Mouse (Mus musculus) neural tube, embryonic 10.5 days (tissue): ENCODE data around the gene Stx17.

Source experiments
- DNase-seq: peaks from one replicate; pipeline ENCODE4 v3.0.0-alpha.2; 2017; ENCODE audit warnings: low spot score; ENCODE audit errors: extremely low spot score

The Stx17 gene

DNA sequence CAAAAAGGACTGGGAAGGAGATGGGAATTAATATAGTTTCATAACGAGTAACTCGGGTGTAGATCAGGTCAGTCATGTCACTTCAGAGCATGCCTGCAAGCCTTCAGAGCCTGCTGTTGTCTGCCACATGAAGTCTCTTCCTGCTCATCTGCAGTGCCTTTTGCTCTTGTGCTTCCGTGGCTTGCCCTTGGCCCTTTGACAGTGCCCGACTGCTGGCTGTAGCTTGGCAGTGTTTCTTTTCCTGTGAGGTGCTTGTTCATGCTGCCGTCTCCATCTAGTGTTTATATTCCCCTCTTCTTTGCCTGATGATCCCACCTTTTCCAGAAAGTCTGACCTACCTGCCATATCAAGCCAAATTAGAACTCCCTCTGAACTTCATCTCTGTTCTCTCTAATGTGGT is 39.1 kb downstream of the Stx17 start:
- DNase-seq, result no peak

DNA sequence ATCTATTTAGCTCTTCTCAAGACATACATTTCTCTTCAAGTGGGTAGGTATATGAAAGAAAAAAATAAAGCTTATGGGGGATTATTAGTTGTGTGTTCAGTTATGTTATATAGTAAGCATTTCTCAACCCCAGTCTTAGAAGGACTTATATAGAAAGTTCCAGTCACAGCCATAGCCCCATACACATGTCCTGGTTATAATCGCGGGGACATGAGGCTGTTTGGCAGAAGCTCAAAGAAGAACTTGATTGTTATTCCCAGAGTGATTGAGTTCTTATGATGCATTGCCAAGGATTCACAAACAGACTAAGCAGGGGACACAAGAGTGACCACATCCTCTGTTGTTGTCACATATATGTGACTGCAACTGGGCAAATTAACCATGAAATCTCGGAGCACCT is 51.0 kb downstream of the Stx17 start:
- no peak for DNase-seq

DNA sequence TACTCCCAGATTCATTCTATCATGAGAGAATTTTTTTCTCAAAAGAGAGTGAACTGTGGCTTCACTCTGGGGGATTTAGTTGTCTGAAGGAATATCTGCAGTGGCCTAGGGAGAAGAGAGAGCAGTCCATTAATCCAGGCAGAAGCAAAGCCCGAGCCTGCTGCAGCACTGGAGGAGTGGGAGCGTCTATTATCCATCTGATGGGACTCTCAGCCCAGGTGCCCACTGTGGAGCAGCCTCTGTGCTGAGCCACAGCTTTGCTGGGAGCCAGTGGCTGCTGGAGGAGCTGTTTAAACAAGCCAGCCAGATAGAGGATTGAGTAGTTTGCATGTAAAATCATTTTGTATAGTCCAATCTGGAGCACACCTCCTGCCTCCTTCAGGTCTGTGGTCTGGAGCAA is 56.2 kb downstream of the Stx17 start:
- no peak for DNase-seq

DNA sequence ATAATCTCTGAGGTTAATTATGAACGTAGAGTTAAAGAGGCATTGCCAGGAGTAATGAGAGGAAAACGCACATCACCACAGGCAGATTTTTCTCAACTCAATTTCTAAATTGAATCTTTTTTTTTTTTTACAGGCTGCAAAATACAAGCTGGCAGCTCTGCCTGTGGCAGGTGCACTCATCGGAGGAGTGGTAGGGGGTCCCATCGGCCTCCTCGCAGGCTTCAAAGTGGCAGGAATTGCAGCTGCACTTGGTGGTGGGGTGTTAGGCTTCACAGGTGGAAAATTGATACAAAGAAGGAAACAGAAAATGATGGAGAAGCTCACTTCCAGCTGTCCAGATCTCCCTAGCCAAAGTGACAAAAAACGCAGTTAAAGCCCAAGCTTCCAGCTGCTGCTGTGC is 56.7 kb downstream of the Stx17 start:
- no peak for DNase-seq

DNA sequence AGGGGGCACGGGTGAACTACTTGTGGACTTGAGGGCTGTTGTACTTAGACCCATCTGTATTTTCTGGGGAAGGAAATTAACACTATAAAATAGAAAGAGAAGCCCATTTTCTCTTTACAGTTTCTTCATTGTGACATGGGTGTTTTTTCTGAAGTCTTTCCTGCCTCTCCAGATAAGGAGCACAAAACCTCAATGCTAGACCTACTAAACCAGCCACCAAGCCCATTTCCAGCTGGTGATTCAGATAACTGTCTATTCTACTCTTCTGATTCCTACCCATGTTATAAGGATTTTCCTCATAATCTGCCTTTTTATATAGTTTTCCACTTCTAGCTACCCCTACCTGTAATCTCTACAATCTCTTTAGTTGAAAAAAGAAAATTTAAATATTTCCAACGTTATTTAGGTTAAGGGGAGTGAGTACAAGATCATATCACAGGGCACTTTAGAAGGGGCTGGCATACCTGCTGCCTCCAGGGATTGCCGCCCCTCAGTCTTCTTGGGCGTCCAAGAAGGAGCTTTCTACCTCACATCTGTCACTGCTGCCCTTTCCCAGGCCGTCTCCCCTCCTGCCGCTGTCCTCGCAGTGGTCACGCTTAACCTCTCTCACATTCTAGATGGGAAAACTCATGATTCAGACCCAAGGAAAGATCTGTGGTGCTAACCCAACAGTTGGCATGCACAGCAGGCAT is 57.5 kb downstream of the Stx17 start:
- no peak for DNase-seq

DNA sequence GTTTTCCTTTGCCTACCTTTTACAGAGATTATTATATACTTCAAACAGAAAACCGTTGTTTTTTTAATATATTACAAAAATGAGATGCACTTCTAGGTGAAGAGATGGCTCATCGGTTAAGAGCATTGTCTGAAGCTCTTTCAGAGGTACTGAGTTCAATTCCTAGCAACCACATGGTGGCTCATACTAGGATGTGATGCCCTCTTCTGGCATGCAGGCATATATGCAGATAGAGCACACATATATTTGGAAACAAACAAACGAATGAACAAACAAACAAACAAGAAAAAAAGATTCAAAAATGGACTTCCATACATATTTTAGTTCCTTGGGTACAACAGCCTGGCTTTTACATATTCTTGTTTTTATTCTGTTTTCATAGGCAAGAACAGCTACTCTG is 73.2 kb downstream of the Stx17 start:
- no peak for DNase-seq

DNA sequence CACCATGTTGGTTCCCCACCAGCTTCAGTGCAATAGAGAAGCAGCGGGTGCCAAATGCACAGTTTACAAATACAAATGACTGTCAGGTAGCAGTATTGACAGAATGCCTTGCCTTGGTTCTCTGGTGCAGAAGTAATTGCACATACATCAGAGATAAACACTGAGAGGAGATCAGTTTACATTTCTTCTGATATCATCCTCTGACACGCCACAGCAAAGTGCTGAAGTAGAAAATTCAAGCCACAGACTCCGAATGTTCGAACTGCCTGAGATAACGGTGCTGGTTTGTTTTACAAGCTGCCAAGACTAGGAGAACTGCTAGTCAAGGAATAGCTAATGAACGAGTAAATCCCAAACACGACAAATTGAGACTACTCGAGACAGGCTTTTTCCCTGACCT is 73.7 kb downstream of the Stx17 start:
- no peak for DNase-seq

DNA sequence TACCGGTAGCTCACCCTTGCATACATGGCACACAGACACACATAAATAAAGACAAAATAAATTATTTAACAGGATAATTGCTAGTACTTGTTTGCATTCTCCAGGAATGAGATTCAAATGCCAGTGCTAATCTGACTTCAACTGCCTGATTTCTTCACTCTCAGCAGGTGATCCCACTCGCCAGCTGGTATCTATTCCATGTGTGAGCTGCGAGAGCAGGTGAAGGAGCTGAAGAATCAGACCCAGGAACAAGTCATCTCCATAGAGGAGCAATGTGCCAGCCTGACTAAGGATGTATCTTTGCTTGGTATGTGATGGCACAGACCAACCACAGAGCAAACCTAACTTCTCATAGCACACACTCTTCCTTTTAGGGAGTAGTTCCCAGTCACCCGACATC is 78.8 kb downstream of the Stx17 start:
- no peak for DNase-seq

DNA sequence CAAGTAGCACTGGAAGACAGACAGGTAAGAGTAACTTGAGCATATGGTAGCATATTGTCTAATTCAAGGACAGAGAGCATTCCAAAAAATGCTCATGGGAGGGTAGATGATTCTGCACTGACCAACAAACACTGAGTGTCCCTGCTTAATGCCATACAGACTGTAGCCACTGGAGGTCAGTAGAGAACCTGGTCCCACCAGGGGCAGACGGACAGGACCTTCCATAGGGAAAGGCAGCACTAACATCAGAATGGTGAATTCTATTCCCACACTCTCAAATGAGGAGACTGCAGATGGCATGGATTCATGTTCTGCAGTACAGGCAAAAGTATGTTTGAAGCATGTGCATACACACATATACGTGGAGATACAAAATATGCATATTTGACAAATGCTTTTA is 100.5 kb downstream of the Stx17 start:
- peak; percentile 53 for DNase-seq

DNA sequence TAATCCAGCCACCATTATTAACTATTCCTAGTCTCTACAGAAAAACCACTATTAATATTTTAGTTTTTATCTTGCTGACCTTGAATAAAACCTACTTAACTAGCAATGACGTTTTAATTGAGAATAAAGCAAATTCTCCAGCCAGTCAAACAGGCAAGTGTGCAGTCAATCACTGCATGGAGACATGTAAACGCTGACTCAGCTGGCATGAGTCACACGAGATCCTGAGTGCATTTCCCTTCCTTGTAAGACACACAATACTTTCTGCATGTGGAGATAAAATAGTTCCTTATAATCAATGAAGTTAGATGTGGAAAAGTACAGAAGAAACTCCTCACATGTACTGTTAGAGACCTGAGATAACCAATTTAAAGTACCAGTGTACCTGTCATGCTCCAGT is 100.9 kb downstream of the Stx17 start:
- DNase-seq, result no peak

DNA sequence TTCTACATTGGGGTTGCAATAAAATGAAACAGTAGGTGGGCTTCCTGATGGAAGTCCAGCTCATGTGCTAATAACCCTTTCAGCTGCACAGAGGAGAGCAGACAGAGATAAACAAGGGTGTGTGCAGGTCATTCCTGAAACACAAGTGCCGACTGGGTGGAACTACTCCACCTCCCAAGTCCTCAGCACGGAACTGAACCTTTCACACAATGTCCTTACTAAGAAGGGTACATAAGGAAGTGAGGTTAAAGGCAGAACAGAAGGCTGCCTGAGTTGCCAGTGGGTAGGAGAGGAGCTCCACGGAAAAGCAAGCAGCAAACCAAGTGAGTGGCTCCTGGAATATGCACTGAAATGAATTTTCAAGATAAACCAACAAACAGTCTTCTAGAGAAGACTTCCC is 102.1 kb downstream of the Stx17 start:
- DNase-seq, result no peak
